Mouse (Mus musculus) liver, adult 2 months (tissue): ENCODE data around the gene Reep3. TPM values are rescaled to one million over a fixed set of nuclear protein-coding genes. Genes with fewer than 3 reads are reported as not detected.

Experiments
- DNase-seq: peaks from one replicate; pipeline ENCODE4 v3.0.0-alpha.2; 2011; ENCODE audit warnings: low read depth, low spot score; ENCODE audit errors: extremely low read depth
- H3K27ac ChIP-seq: fragments of 200-500 bp; replicated peaks from 2 replicates; pipeline ENCODE4 v1.5.1; 2012; ENCODE audit warnings: low read depth, mild to moderate bottlenecking, control low read depth, inconsistent platforms, low read length; ENCODE audit not compliant: insufficient read depth
- H3K27me3 ChIP-seq: fragments of 200-500 bp; 2 replicates; pipeline ENCODE4 v1.6.1; 2012; ENCODE audit warnings: mild to moderate bottlenecking, moderate library complexity, low read length, inconsistent platforms; ENCODE audit not compliant: control insufficient read depth, insufficient read depth
- H3K36me3 ChIP-seq: fragments of 200-500 bp; 2 replicates; pipeline ENCODE4 v1.6.1; 2012; ENCODE audit warnings: low read length, inconsistent platforms; ENCODE audit not compliant: control insufficient read depth, insufficient read depth
- H3K4me1 ChIP-seq: fragments of 200-500 bp; 2 replicates; pipeline ENCODE4 v1.6.1; 2011; ENCODE audit warnings: low read length; ENCODE audit not compliant: control insufficient read depth, insufficient read depth
- H3K4me3 ChIP-seq: fragments of 200-500 bp; 2 replicates; pipeline ENCODE4 v1.5.1; 2011; ENCODE audit warnings: low read depth, mild to moderate bottlenecking, control low read depth, low read length, moderate library complexity; ENCODE audit not compliant: insufficient read depth
- H3K79me2 ChIP-seq: fragments of 200-500 bp; 2 replicates; pipeline ENCODE4 v1.6.1; 2012; ENCODE audit warnings: inconsistent platforms, mild to moderate bottlenecking, low read length, moderate library complexity; ENCODE audit not compliant: control insufficient read depth, insufficient read depth
- H3K9ac ChIP-seq: fragments of 200-500 bp; 2 replicates; pipeline ENCODE4 v1.6.1; 2012; ENCODE audit warnings: low read depth, mild to moderate bottlenecking, control low read depth, inconsistent platforms, low read length
- CTCF ChIP-seq: fragments of 200-500 bp; IDR thresholded peaks from 2 replicates; pipeline ENCODE4 v1.5.1; 2011; ENCODE audit warnings: low read depth, low read length, control low read depth
- POLR2A ChIP-seq: fragments of 200-500 bp; IDR thresholded peaks from 2 replicates; pipeline ENCODE4 v1.6.1; 2011; ENCODE audit warnings: low read length, control low read depth; ENCODE audit not compliant: insufficient read depth; ENCODE audit errors: extremely low read depth
- WGBS: fragments of 180-500 bp; shearing (Covaris S2); methylation state at CpG from one replicate; pipeline ENCODE4 v1.1.7; 2018; 5-methylcytosine and 5-hydroxymethylcytosine counted together
- polyA plus RNA-seq: library from polyadenylated mRNA; depleted of rRNA; stranded (reverse); fragments of >200 nt; gene quantifications from 2 replicates; pipeline ENCODE4 v1.2.3, GENCODE M21; 2012
- total RNA-seq: library from RNA; depleted of rRNA; stranded (reverse); fragments of >200 nt; gene quantifications from 2 replicates; pipeline ENCODE4 v1.2.3, GENCODE M21; 2014

Gene Reep3
- total and polyA plus RNA-seq, 2 experiments, result 21.6 to 36.1 TPM

GRCm38 (mm10) chr10:67023092-67023491 is 73.7 kb downstream of the Reep3 start:
- TF ChIP-seq CTCF (no peak), POLR2A (no peak)
- H3K79me2 ChIP-seq, result no peaks in the 10 kb centered on the region; the same call in 1 of the 2 replicates
- DNase-seq, result no peak
- 96% methylated on average over 9 of the region's 9 CpGs for WGBS
- H3K27me3 ChIP-seq, result no peaks in the 10 kb centered on the region
- H3K4me3 ChIP-seq, result no peak overlapping the region
- no peak overlapping the region for H3K9ac ChIP-seq
- H3K4me1 ChIP-seq, result peaks cover 12% of the 10 kb centered on the region
- no peak overlapping the region for H3K27ac ChIP-seq
- H3K36me3 ChIP-seq, result 0 out of 2 replicates have a peak, but pooled peaks cover 2% of the 10 kb centered on the region

DNA sequence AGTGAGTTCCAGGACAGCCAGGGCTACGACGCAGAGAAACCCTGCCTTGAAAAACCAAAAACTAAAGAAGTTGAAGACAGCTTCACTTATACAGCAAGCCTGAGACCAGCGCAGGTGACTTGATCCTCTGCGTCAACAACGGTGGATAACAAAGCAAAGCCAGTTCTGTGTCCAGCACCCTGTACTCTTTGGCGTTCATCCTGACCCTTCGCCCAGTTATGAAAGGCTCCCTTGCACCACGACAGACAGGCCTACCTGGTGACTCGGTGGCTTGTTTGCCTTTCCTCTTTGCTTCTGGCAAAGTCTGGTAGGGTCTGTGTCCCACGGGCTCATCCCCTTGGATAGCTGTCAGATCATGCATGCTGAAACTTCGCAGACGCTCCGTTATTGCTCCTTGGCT is 75.3 kb downstream of the Reep3 start:
- TF ChIP-seq POLR2A (no peak), CTCF (no peak)
- H3K79me2 ChIP-seq, result no peaks in the 10 kb centered on the region; the same call in 1 of the 2 replicates
- no peaks in the 10 kb centered on the region for H3K27me3 ChIP-seq
- 35% methylated on average over 13 of the region's 13 CpGs for WGBS
- 0 out of 2 replicates have a peak, but pooled peaks cover 2% of the 10 kb centered on the region for H3K36me3 ChIP-seq
- no peak overlapping the region for H3K4me3 ChIP-seq
- no peak overlapping the region for H3K9ac ChIP-seq
- peaks cover 11% of the 10 kb centered on the region for H3K4me1 ChIP-seq
- peak; percentile 97 for DNase-seq
- H3K27ac ChIP-seq, result peak overlapping the region; percentile 72

- no peaks in the 10 kb centered on the region for H3K27me3 ChIP-seq
- no peaks in the 10 kb centered on the region for H3K79me2 ChIP-seq
- 89% methylated on average over 6 of the region's 6 CpGs for WGBS
- TF ChIP-seq CTCF (no peak), POLR2A (no peak)
- H3K9ac ChIP-seq, result no peak overlapping the region
- peaks cover 5% of the 10 kb centered on the region; the same call in 1 of the 2 replicates for H3K4me1 ChIP-seq
- no peak overlapping the region for H3K27ac ChIP-seq
- DNase-seq, result no peak
- no peak overlapping the region for H3K4me3 ChIP-seq
- H3K36me3 ChIP-seq, result peaks cover 2% of the 10 kb centered on the region; the same call in 1 of the 2 replicates
These were observed 77.9 kb downstream of the Reep3 start for GRCm38 (mm10) chr10:67018875-67019274.

GRCm38 (mm10) chr10:67017891-67018290 is 78.9 kb downstream of the Reep3 start:
- Histone ChIP-seq H3K79me2 (no peaks in the 10 kb centered on the region), H3K4me1 (peaks cover 5% of the 10 kb centered on the region; the same call in 1 of the 2 replicates), H3K9ac (no peak overlapping the region), H3K27ac (no peak overlapping the region), H3K4me3 (no peak overlapping the region), H3K36me3 (peaks cover 5% of the 10 kb centered on the region), H3K27me3 (no peaks in the 10 kb centered on the region)
- 69% methylated on average over 4 of the region's 4 CpGs for WGBS
- no peak for DNase-seq
- TF ChIP-seq CTCF, result no peak
- TF ChIP-seq POLR2A, result no peak

GRCm38 (mm10) chr10:67017315-67017714 is 79.4 kb downstream of the Reep3 start:
- no peak for TF ChIP-seq CTCF
- TF ChIP-seq POLR2A, result no peak
- no peak overlapping the region for H3K27ac ChIP-seq
- H3K4me1 ChIP-seq, result peaks cover 5% of the 10 kb centered on the region; the same call in 1 of the 2 replicates
- H3K27me3 ChIP-seq, result no peaks in the 10 kb centered on the region
- no peak overlapping the region for H3K9ac ChIP-seq
- DNase-seq, result no peak
- no peaks in the 10 kb centered on the region for H3K79me2 ChIP-seq
- no peak overlapping the region for H3K4me3 ChIP-seq
- 84% methylated on average over 2 of the region's 2 CpGs for WGBS
- peaks cover 7% of the 10 kb centered on the region for H3K36me3 ChIP-seq

- Histone ChIP-seq H3K27me3 (no peaks in the 10 kb centered on the region), H3K36me3 (peaks cover 7% of the 10 kb centered on the region), H3K4me3 (no peak overlapping the region), H3K27ac (no peak overlapping the region), H3K4me1 (peaks cover 5% of the 10 kb centered on the region; the same call in 1 of the 2 replicates), H3K79me2 (no peaks in the 10 kb centered on the region), H3K9ac (no peak overlapping the region)
- WGBS, result 99% methylated on average over 4 of the region's 4 CpGs
- TF ChIP-seq POLR2A (no peak), CTCF (no peak)
- DNase-seq, result no peak
These were observed 80.0 kb downstream of the Reep3 start for GRCm38 (mm10) chr10:67016615-67017278.
